Mouse (Mus musculus): ENCODE results near the gene Scn8a. TPM values are rescaled to one million over a fixed set of nuclear protein-coding genes. Genes with fewer than 3 reads are reported as not detected.
A peak's percentile ranks its signal among the peaks of the same experiment; 100 is the strongest.

Scn8a gene
- polyA plus RNA-seq, 1 experiment from 2014 or later, result 15.1 TPM

GRCm38 (mm10) chr15:101046527-101047193 is 177.0 kb downstream of the Scn8a start:
- peak; percentile 53; the same call in 1 of the 2 replicates for ATAC-seq (ENCODE audit: low FRiP score, low TSS enrichment)
- under 1% methylated on average over 68 of the region's 77 CpGs for WGBS
- H3K27me3 ChIP-seq (ENCODE audit: control insufficient read depth, insufficient read depth, low read length), result peaks cover 50% of the 10 kb centered on the region

DNA sequence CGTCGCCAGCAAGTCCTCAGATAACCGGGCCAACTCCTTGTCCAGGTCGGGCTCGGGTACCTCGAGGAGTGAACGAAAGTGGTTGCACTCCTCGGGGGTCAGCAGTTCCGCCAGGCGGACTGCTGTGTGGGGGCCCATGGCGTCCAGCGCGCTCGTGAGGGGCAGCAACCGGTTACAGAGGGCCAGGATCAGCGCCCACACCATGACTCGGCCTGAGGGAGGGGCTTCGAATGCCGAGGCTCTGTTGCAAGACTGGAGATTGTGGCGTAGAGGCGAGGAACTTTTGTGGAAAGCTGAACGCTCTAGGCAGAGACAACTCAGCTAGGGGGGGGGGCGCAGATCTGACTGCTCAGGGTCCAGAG is 177.5 kb downstream of the Scn8a start, which contains the start of gene Gm47841:
Gene Gm47841 (minus strand): TSS at position 204 of the 362 bp plus-strand sequence.
- no peak; the same call in 1 of the 2 replicates for ATAC-seq (ENCODE audit: low FRiP score, low TSS enrichment)
- Histone ChIP-seq H3K4me2 (replicated peaks; ENCODE audit: low read depth, low read length) (peak within 1 kb of the TSS; percentile 98), H3K27ac (ENCODE audit: low read depth, low read length) (no peak within 1 kb of the TSS), H3K9me3 (ENCODE audit: control insufficient read depth, low read length) (no peaks in the 10 kb centered on the region), H3K27me3 (ENCODE audit: control insufficient read depth, insufficient read depth, low read length) (peaks cover 46% of the 10 kb centered on the region), H3K4me1 (ENCODE audit: control insufficient read depth, insufficient read depth, low read length) (peaks cover 11% of the 10 kb centered on the region), H3K9ac (ENCODE audit: low read depth, low read length) (peak within 1 kb of the TSS; percentile 60), H3K36me3 (ENCODE audit: control insufficient read depth, insufficient read depth, low read length) (peaks cover 4% of the 10 kb centered on the region; the same call in 1 of the 2 replicates), H3K4me3 (ENCODE audit: low read length) (peak within 1 kb of the TSS; percentile 50)
- WGBS, result under 1% methylated on average over 23 of the region's 23 CpGs

More at GRCm38 (mm10) chr15:101046527-101047193, 177.0 kb downstream of the Scn8a start:
- no peak overlapping the region for H3K27ac ChIP-seq (ENCODE audit: low read depth, low read length)
- no peaks in the 10 kb centered on the region for H3K9me3 ChIP-seq (ENCODE audit: control insufficient read depth, low read length)
- H3K36me3 ChIP-seq (ENCODE audit: control insufficient read depth, insufficient read depth, low read length), result peaks cover 4% of the 10 kb centered on the region; the same call in 1 of the 2 replicates
- H3K4me3 ChIP-seq (ENCODE audit: low read length), result peak overlapping the region; percentile 50
- H3K4me1 ChIP-seq (ENCODE audit: control insufficient read depth, insufficient read depth, low read length), result peaks cover 11% of the 10 kb centered on the region
- peak overlapping the region; percentile 98 for H3K4me2 ChIP-seq (replicated peaks; ENCODE audit: low read depth, low read length)
- peak overlapping the region; percentile 60 for H3K9ac ChIP-seq (ENCODE audit: low read depth, low read length)

DNA sequence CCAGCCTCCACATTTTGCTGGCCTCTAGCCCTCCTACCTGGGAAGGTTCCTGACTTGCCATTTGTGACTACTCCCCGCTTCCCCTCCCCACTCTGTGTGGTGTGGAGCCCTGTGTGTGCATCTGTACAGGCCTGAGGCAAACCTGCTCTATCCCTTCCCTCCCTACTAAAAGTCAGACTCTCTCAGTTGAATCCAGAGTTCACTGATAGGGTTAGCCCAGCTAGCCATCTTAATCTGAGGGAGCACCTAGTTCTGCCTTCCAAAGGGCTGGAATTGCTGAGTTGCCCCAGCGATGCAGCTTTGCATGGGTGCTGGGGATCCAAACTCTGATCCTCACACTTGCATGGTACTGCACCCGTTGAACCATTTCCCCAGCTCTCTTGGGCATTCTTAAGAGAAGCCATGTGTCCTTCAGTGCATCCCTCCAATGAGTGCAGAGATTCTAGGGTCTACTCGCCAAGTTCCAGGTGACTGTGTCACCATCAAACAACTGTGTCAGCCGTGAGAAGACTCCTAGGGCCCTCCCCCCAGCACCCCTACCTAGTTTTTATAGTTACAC is 178.8 kb downstream of the Scn8a start:
- H3K27ac ChIP-seq (ENCODE audit: low read depth, low read length), result no peak overlapping the region
- H3K4me2 ChIP-seq (replicated peaks; ENCODE audit: low read depth, low read length), result no peak overlapping the region
- peaks cover 8% of the 10 kb centered on the region; the same call in 1 of the 2 replicates for H3K36me3 ChIP-seq (ENCODE audit: control insufficient read depth, insufficient read depth, low read length)
- H3K4me3 ChIP-seq (ENCODE audit: low read length), result no peak overlapping the region
- H3K9me3 ChIP-seq (ENCODE audit: control insufficient read depth, low read length), result no peaks in the 10 kb centered on the region
- no peak for ATAC-seq (ENCODE audit: low FRiP score, low TSS enrichment)
- no peak overlapping the region for H3K9ac ChIP-seq (ENCODE audit: low read depth, low read length)
- peaks cover 13% of the 10 kb centered on the region for H3K4me1 ChIP-seq (ENCODE audit: control insufficient read depth, insufficient read depth, low read length)
- WGBS, result 45% methylated on average over 5 of the region's 5 CpGs
- H3K27me3 ChIP-seq (ENCODE audit: control insufficient read depth, insufficient read depth, low read length), result peaks cover 53% of the 10 kb centered on the region

GRCm38 (mm10) chr15:101051869-101052268 is 182.2 kb downstream of the Scn8a start:
- 67% methylated on average over 10 of the region's 10 CpGs for WGBS
- Histone ChIP-seq H3K27me3 (ENCODE audit: control insufficient read depth, insufficient read depth, low read length) (peaks cover 45% of the 10 kb centered on the region), H3K4me3 (ENCODE audit: low read length) (no peak overlapping the region), H3K4me2 (replicated peaks; ENCODE audit: low read depth, low read length) (no peak overlapping the region), H3K9me3 (ENCODE audit: control insufficient read depth, low read length) (no peaks in the 10 kb centered on the region), H3K27ac (ENCODE audit: low read depth, low read length) (no peak overlapping the region), H3K36me3 (ENCODE audit: control insufficient read depth, insufficient read depth, low read length) (peaks cover 12% of the 10 kb centered on the region; the same call in 1 of the 2 replicates), H3K4me1 (ENCODE audit: control insufficient read depth, insufficient read depth, low read length) (peaks cover 15% of the 10 kb centered on the region), H3K9ac (ENCODE audit: low read depth, low read length) (no peak overlapping the region)
- ATAC-seq (ENCODE audit: low FRiP score, low TSS enrichment), result no peak

GRCm38 (mm10) chr15:101052560-101053501 is 183.2 kb downstream of the Scn8a start:
- Histone ChIP-seq H3K27ac (ENCODE audit: low read depth, low read length) (no peak overlapping the region), H3K4me2 (replicated peaks; ENCODE audit: low read depth, low read length) (peak overlapping the region; percentile 67), H3K4me3 (ENCODE audit: low read length) (peak overlapping the region; percentile 28), H3K4me1 (ENCODE audit: control insufficient read depth, insufficient read depth, low read length) (peaks cover 10% of the 10 kb centered on the region), H3K9ac (ENCODE audit: low read depth, low read length) (peak overlapping the region; percentile 48), H3K36me3 (ENCODE audit: control insufficient read depth, insufficient read depth, low read length) (peaks cover 12% of the 10 kb centered on the region; the same call in 1 of the 2 replicates), H3K9me3 (ENCODE audit: control insufficient read depth, low read length) (no peaks in the 10 kb centered on the region), H3K27me3 (ENCODE audit: control insufficient read depth, insufficient read depth, low read length) (peaks cover 38% of the 10 kb centered on the region)
- ATAC-seq (ENCODE audit: low FRiP score, low TSS enrichment), result no peak
- 23% methylated on average over 108 of the region's 120 CpGs for WGBS

GRCm38 (mm10) chr15:101053832-101054459 is 184.3 kb downstream of the Scn8a start:
- H3K27me3 ChIP-seq (ENCODE audit: control insufficient read depth, insufficient read depth, low read length), result peaks cover 38% of the 10 kb centered on the region
- ATAC-seq (ENCODE audit: low FRiP score, low TSS enrichment), result peak; percentile 39; the same call in 1 of the 2 replicates

DNA sequence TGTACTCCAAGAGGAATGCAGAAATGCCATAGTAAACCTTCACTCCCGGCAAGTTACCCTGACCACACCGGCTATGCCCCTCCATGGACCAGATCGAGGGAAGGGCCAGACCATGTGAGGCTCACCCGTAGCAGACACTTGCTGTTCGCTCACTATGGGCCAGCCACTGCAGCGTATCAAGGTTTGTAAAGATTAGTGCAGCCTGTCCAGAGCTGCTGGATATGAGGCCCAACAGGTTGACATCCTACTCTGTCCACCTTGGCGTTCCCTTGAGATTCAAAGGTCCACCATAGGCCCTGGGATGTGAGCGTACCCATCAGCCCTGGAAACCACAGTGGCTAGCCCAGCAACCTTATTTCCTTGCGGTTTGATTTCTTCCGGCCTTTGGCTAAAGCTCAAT is 184.9 kb downstream of the Scn8a start:
- ATAC-seq (ENCODE audit: low FRiP score, low TSS enrichment), result no peak
- H3K27me3 ChIP-seq (ENCODE audit: control insufficient read depth, insufficient read depth, low read length), result peaks cover 38% of the 10 kb centered on the region
- no peak overlapping the region for H3K27ac ChIP-seq (ENCODE audit: low read depth, low read length)
- H3K9ac ChIP-seq (ENCODE audit: low read depth, low read length), result no peak overlapping the region
- no peaks in the 10 kb centered on the region for H3K9me3 ChIP-seq (ENCODE audit: control insufficient read depth, low read length)
- H3K4me2 ChIP-seq (replicated peaks; ENCODE audit: low read depth, low read length), result no peak overlapping the region
- WGBS, result 79% methylated on average over 10 of the region's 10 CpGs
- H3K36me3 ChIP-seq (ENCODE audit: control insufficient read depth, insufficient read depth, low read length), result peaks cover 12% of the 10 kb centered on the region; the same call in 1 of the 2 replicates
- H3K4me3 ChIP-seq (ENCODE audit: low read length), result no peak overlapping the region
- H3K4me1 ChIP-seq (ENCODE audit: control insufficient read depth, insufficient read depth, low read length), result peaks cover 11% of the 10 kb centered on the region

More at GRCm38 (mm10) chr15:101053832-101054459, 184.3 kb downstream of the Scn8a start:
- WGBS, result 17% methylated on average over 48 of the region's 65 CpGs
- Histone ChIP-seq H3K9ac (ENCODE audit: low read depth, low read length) (peak overlapping the region; percentile 48; the same call in 1 of the 2 replicates), H3K4me1 (ENCODE audit: control insufficient read depth, insufficient read depth, low read length) (peaks cover 10% of the 10 kb centered on the region), H3K27ac (ENCODE audit: low read depth, low read length) (no peak overlapping the region), H3K9me3 (ENCODE audit: control insufficient read depth, low read length) (no peaks in the 10 kb centered on the region), H3K4me3 (ENCODE audit: low read length) (peak overlapping the region; percentile 28), H3K36me3 (ENCODE audit: control insufficient read depth, insufficient read depth, low read length) (peaks cover 12% of the 10 kb centered on the region; the same call in 1 of the 2 replicates), H3K4me2 (replicated peaks; ENCODE audit: low read depth, low read length) (peak overlapping the region; percentile 67)

GRCm38 (mm10) chr15:101056225-101056624 is 186.6 kb downstream of the Scn8a start:
- Histone ChIP-seq H3K36me3 (ENCODE audit: control insufficient read depth, insufficient read depth, low read length) (peaks cover 8% of the 10 kb centered on the region; the same call in 1 of the 2 replicates), H3K27ac (ENCODE audit: low read depth, low read length) (no peak overlapping the region), H3K4me1 (ENCODE audit: control insufficient read depth, insufficient read depth, low read length) (peaks cover 19% of the 10 kb centered on the region), H3K9me3 (ENCODE audit: control insufficient read depth, low read length) (no peaks in the 10 kb centered on the region), H3K4me2 (replicated peaks; ENCODE audit: low read depth, low read length) (no peak overlapping the region), H3K4me3 (ENCODE audit: low read length) (no peak overlapping the region), H3K27me3 (ENCODE audit: control insufficient read depth, insufficient read depth, low read length) (peaks cover 38% of the 10 kb centered on the region), H3K9ac (ENCODE audit: low read depth, low read length) (no peak overlapping the region)
- 40% methylated on average over 10 of the region's 10 CpGs for WGBS
- ATAC-seq (ENCODE audit: low FRiP score, low TSS enrichment), result 0 out of 2 replicates have a peak, but pooled peaks have one; percentile 71
